Mouse (Mus musculus) brain, embryonic 14.5 days (tissue): ENCODE data around the gene Odf3l2.
A peak's percentile ranks its signal among the peaks of the same experiment; 100 is the strongest.

ENCODE experiments used
- CTCF ChIP-seq: fragments of 200-500 bp; IDR thresholded peaks from 2 replicates; pipeline ENCODE4 v1.5.1; 2012; ENCODE audit warnings: inconsistent platforms, mild to moderate bottlenecking, moderate library complexity, borderline replicate concordance; ENCODE audit not compliant: insufficient read depth, insufficient read length; ENCODE audit errors: extremely low read depth
- POLR2A ChIP-seq: fragments of 200-500 bp; IDR thresholded peaks from 2 replicates; pipeline ENCODE4 v1.6.1; 2012; ENCODE audit warnings: mild to moderate bottlenecking, inconsistent platforms, borderline replicate concordance; ENCODE audit not compliant: poor library complexity, insufficient read depth, insufficient read length, severe bottlenecking; ENCODE audit errors: extremely low read depth

GRCm38 (mm10) chr10:79660298-79660697 is 14.8 kb upstream of the Odf3l2 start:
- peak; percentile 51; the same call in 1 of the 2 replicates for TF ChIP-seq CTCF
- TF ChIP-seq POLR2A, result no peak
